In genomic region chr3:88081345-88082223, GRCm38 (mm10) we compare ENCODE assay signal across 8 mouse cellular contexts. TPM values are rescaled to one million over a fixed set of nuclear protein-coding genes. Genes with fewer than 3 reads are reported as not detected.
DNase-seq lines count a peak whose midpoint lies in the region; ATAC-seq and TF ChIP-seq lines count a peak whose summit lies in the region.

Gene Iqgap3, plus strand, starts transcription at chr3:88081971.

- TF ChIP-seq CTCF in brain, embryonic 14.5 days (IDR thresholded peaks at IDR 0.05; ENCODE audit: borderline replicate concordance, extremely low read depth, insufficient read depth, insufficient read length) = no peak

- DNase-seq in CD4-positive helper T cell, adult 2 months (ENCODE audit: low read depth, low spot score) = peak; percentile 81
- peak; percentile 97 for DNase-seq in brain, embryonic 14.5 days (ENCODE audit: low read depth)
- DNase-seq in liver = peak; percentile 88
- peak; percentile 71 to 85 for DNase-seq in monocyte, adult 2 months (ENCODE audit: low read depth in 1 of 2, low spot score in 2 of 2)
- peak; percentile 64 to 79 for DNase-seq in spleen, postnatal 14 days (ENCODE audit: low spot score in 2 of 2)

- H3K9ac ChIP-seq in heart, embryonic 11.5 days (ENCODE audit: low read depth, low read length) = peak within 1 kb of the TSS; percentile 79
- H3K9ac ChIP-seq in kidney, embryonic 16.5 days (replicated peaks; ENCODE audit: low read length) = peak within 1 kb of the TSS; percentile 69

- H3K4me2 ChIP-seq in heart, embryonic 11.5 days = peak within 1 kb of the TSS; percentile 72
- peak within 1 kb of the TSS; percentile 81 for H3K4me2 ChIP-seq in kidney, embryonic 16.5 days (replicated peaks; ENCODE audit: low read depth, low read length)

- no peaks in the 10 kb centered on the region for H3K9me3 ChIP-seq in heart, embryonic 11.5 days (replicated peaks; ENCODE audit: control insufficient read depth, low read length)
- H3K9me3 ChIP-seq in kidney, embryonic 16.5 days (ENCODE audit: low read length) = no peaks in the 10 kb centered on the region

- H3K4me3 ChIP-seq in heart, embryonic 11.5 days (ENCODE audit: low read depth, low read length) = peak within 1 kb of the TSS; percentile 78
- peak within 1 kb of the TSS; percentile 78 for H3K4me3 ChIP-seq in kidney, embryonic 16.5 days (ENCODE audit: low read length)

- H3K27me3 ChIP-seq in heart, embryonic 11.5 days (ENCODE audit: control insufficient read depth, insufficient read depth, low read length) = peaks cover 3% of the 10 kb centered on the region; the same call in 1 of the 2 replicates
- H3K27me3 ChIP-seq in kidney, embryonic 16.5 days (ENCODE audit: insufficient read depth, low read length) = no peaks in the 10 kb centered on the region

- TF ChIP-seq POLR2A in brain, embryonic 14.5 days (IDR thresholded peaks at IDR 0.05; ENCODE audit: borderline replicate concordance, extremely low read depth, insufficient read depth, insufficient read length, poor library complexity, severe bottlenecking) = 0 out of 2 replicates have a peak, but pooled peaks have one; percentile 8

- 17% methylated on average over 33 of the region's 33 CpGs for WGBS in heart, embryonic 11.5 days (ENCODE audit: insufficient replicate concordance)
- WGBS in kidney, embryonic 16.5 days = 20% methylated on average over 33 of the region's 33 CpGs

- peaks cover 6% of the 10 kb centered on the region; the same call in 1 of the 2 replicates for H3K36me3 ChIP-seq in heart, embryonic 11.5 days (ENCODE audit: control insufficient read depth, insufficient read depth, low read length)
- peaks cover 5% of the 10 kb centered on the region; the same call in 1 of the 2 replicates for H3K36me3 ChIP-seq in kidney, embryonic 16.5 days (ENCODE audit: insufficient read depth, low read length)

- H3K4me1 ChIP-seq in heart, embryonic 11.5 days (ENCODE audit: control insufficient read depth, insufficient read depth, low read length) = peaks cover 11% of the 10 kb centered on the region
- H3K4me1 ChIP-seq in kidney, embryonic 16.5 days (ENCODE audit: insufficient read depth, low read length) = peaks cover 13% of the 10 kb centered on the region

- peak within 1 kb of the TSS; percentile 15; the same call in 1 of the 2 replicates for H3K27ac ChIP-seq in heart, embryonic 11.5 days (ENCODE audit: low read depth, low read length)
- H3K27ac ChIP-seq in kidney, embryonic 16.5 days (ENCODE audit: low read length) = no peak within 1 kb of the TSS

- ATAC-seq in erythroblast, adult 5-6 weeks (replicated peaks; ENCODE audit: low FRiP score, poor library complexity, severe bottlenecking) = peak; percentile 93
- 0 out of 2 replicates have a peak, but pooled peaks have one; percentile 71 for ATAC-seq in heart, embryonic 11.5 days (replicated peaks; ENCODE audit: insufficient number of reproducible peaks, low FRiP score, low TSS enrichment)
- peak; percentile 89 for ATAC-seq in kidney, embryonic 16.5 days (ENCODE audit: low FRiP score, low TSS enrichment)

RNA-seq across cellular contexts. Expression of gene Iqgap3, which starts in this region (rescaled TPM):
- polyA plus RNA-seq in brain, embryonic 14.5 days (2012; rRNA removed) = 10.1 and 17.2 TPM in 2 replicates
- total RNA-seq in erythroblast, adult 5-6 weeks (2015; ENCODE audit: low replicate concordance) = 6.5 and 6.7 TPM in 2 replicates
- total RNA-seq in erythroblast, adult 5-6 weeks (2017; ENCODE audit: low replicate concordance) = 6.8 and 25.6 TPM in 2 replicates
- polyA plus RNA-seq in heart, embryonic 11.5 days (2014; fragmentation: Nextera tagmentation; extraction: Ambion mirVana) = 18.5 and 21.9 TPM in 2 replicates
- polyA plus RNA-seq in kidney, embryonic 16.5 days (2015; fragmentation: Nextera tagmentation; extraction: Ambion mirVana) = 20.9 and 23.6 TPM in 2 replicates
